Mouse (Mus musculus) neutrophil, adult 83 days (primary cell): ENCODE measurements around the gene Acbd3. TPM values are rescaled to one million over a fixed set of nuclear protein-coding genes. Genes with fewer than 3 reads are reported as not detected.

Experiments
- total RNA-seq, 2 experiments: library from RNA; stranded (reverse); gene quantifications; one replicate each; pipeline ENCODE4 v1.2.4; 2023

Acbd3 gene
- total RNA-seq = 10 to 100 TPM; 27.3 to 32.0 TPM

GRCm38 (mm10) chr1:180725704-180726179 lies at the start of gene Acbd3:
Acbd3 (plus strand) TSS chr1:180726043.

GRCm38 (mm10) chr1:180696626-180697352 lies 29.1 kb upstream of the Acbd3 start, which contains the start of gene Mixl1:
Mixl1 (minus strand) TSS chr1:180697034.

Other genes starting within 250 kb of the Acbd3 start
- gene Stum, start 242.5 kb upstream of the Acbd3 start, total RNA-seq = under 1 TPM; 0.07 to 0.11 TPM
- 10 to 100 TPM; 48.2 to 50.1 TPM for gene Parp1, start 157.1 kb upstream of the Acbd3 start, total RNA-seq
- 10 to 100 TPM; 14.1 to 15.1 TPM for gene Lin9, start 84.9 kb upstream of the Acbd3 start, total RNA-seq
- gene Mixl1, start 29.0 kb upstream of the Acbd3 start, total RNA-seq = not detected
- 1,000 to 10,000 TPM; 1,597 to 1,610 TPM for gene H3f3a, start 87.9 kb downstream of the Acbd3 start, total RNA-seq
- gene Sde2, start 125.1 kb downstream of the Acbd3 start, total RNA-seq = 10 to 100 TPM; 39.0 to 49.5 TPM
- not detected for gene Lefty2, start 167.1 kb downstream of the Acbd3 start, total RNA-seq
- 10 to 100 TPM; 15.8 to 18.7 TPM for gene Pycr2, start 178.2 kb downstream of the Acbd3 start, total RNA-seq
- gene Lefty1, start 209.0 kb downstream of the Acbd3 start, total RNA-seq = 1 to 10 TPM in 1 of 2 experiments, not detected in 1; 1.3 TPM
- gene Tmem63a, start 216.3 kb downstream of the Acbd3 start, total RNA-seq = 10 to 100 TPM; 67.6 to 79.7 TPM